In the genomic region with DNA sequence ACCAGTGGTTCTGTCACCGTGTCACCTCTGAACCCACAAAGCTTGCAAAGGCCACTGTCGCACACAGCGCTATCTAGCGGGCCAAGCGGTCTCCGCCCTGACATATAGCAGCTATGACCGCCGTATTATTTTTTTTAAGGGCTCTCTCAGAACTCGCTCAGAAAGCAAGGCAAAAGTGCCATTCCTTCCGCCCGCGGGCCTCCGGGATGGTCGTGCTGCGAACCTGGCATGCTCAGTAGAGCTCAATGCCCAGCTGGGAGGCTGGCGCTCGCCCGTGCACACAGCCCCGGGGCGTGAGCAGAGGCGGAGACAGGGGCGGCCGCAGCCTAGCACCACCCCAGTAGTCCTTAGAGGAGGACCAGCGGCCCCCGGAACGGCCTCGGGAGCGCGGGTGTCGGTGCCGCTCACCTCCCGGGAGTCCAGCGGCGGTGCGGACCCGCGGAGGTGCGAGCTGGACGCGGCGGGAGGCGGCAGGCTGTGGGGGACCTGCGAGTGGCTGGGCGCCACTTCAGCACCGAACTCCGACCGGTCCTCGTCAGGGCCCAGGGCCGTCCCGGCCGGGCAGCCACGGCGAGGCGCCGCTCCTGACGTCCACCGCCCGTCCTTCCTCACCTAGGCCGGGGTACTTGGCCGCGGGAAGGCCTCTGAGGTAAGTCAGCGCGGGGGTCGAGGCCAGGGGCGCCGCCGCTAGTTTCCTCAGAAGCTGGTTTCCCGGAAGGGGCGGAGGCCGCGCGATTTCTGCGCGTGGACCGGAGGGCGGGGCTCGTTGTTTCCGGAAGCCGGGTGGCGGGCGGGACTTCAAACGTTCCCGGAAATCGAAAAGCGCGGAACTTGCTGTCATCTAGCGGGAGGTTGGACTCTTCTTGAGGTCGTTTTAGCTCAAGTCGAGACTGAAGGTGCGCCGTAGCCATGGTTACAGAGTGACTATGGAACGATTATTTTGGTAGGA, we compare ENCODE assay signal across 1 mouse cellular context.
TF ChIP-seq lines count a peak whose summit lies in the region.

Gene Ripk1, plus strand, starts transcription at position 306 of the 949 bp plus-strand sequence.
Gene Serpinb6a, minus strand, starts transcription at position 737 of the 949 bp plus-strand sequence.

TF ChIP-seq in CH12.LX, 34 proteins besides CTCF, POLR2A, EP300 and RAD21 (continued from another document):
- no peak for TF ChIP-seq ETS1 (conservative IDR thresholded peaks at IDR 0.05; ENCODE audit: low read depth, low read length)
- TF ChIP-seq USF1 (IDR thresholded peaks at IDR 0.05; ENCODE audit: low read depth, low read length), result no peak
- peak; percentile 45; the same call in 1 of the 2 replicates for TF ChIP-seq KAT2A (IDR thresholded peaks at IDR 0.05; ENCODE audit: insufficient replicate concordance, low read length)
- TF ChIP-seq IRF4 (IDR thresholded peaks at IDR 0.05; ENCODE audit: low read depth, low read length), result peak; percentile 32; the same call in 1 of the 2 replicates
- TF ChIP-seq TBP (conservative IDR thresholded peaks at IDR 0.05; ENCODE audit: low read depth, low read length), result peak; percentile 60; the same call in 1 of the 2 replicates
- TF ChIP-seq NRF1 (IDR thresholded peaks at IDR 0.05; ENCODE audit: low read depth, low read length), result peak; percentile 64
- TF ChIP-seq ZNF384 (IDR thresholded peaks at IDR 0.05; ENCODE audit: low read depth, low read length), result peak; percentile 24; the same call in 1 of the 2 replicates
- TF ChIP-seq JUN (IDR thresholded peaks at IDR 0.05; ENCODE audit: insufficient read depth, low read depth, low read length), result no peak
- peak; percentile 99 for TF ChIP-seq ELF1 (IDR thresholded peaks at IDR 0.05; ENCODE audit: low read depth, low read length)
- no peak for TF ChIP-seq JUND (conservative IDR thresholded peaks at IDR 0.05; ENCODE audit: low read depth, low read length)
- peak; percentile 82; the same call in 1 of the 2 replicates for TF ChIP-seq E2F4 (IDR thresholded peaks at IDR 0.05; ENCODE audit: insufficient replicate concordance, low read depth, low read length)
- TF ChIP-seq GABPA (IDR thresholded peaks at IDR 0.05; ENCODE audit: insufficient replicate concordance, low read depth, low read length), result no peak
- peak; percentile 88 for TF ChIP-seq BHLHE40 (IDR thresholded peaks at IDR 0.05; ENCODE audit: low read depth, low read length)
- TF ChIP-seq MAX (IDR thresholded peaks at IDR 0.05; ENCODE audit: low read length), result peak; percentile 73; the same call in 1 of the 2 replicates
- TF ChIP-seq MYC (IDR thresholded peaks at IDR 0.05; ENCODE audit: low read depth, low read length), result 0 out of 2 replicates have a peak, but pooled peaks have one; percentile 59
- TF ChIP-seq MAFK (IDR thresholded peaks at IDR 0.05; ENCODE audit: insufficient replicate concordance, low read length), result no peak
- peak; percentile 79; the same call in 1 of the 2 replicates for TF ChIP-seq UBTF (IDR thresholded peaks at IDR 0.05; ENCODE audit: low read depth, low read length)
- TF ChIP-seq POLR2AphosphoS2 (IDR thresholded peaks at IDR 0.05; ENCODE audit: low read depth, low read length), result peak; percentile 74; the same call in 1 of the 2 replicates
- no peak for TF ChIP-seq ZKSCAN1 (IDR thresholded peaks at IDR 0.05; ENCODE audit: borderline replicate concordance, low read depth, low read length)
- no peak for TF ChIP-seq PAX5 (IDR thresholded peaks at IDR 0.05; ENCODE audit: low read length)
- peak; percentile 63; the same call in 1 of the 2 replicates for TF ChIP-seq ZMIZ1 (IDR thresholded peaks at IDR 0.05; ENCODE audit: low read depth, low read length)
- no peak for TF ChIP-seq USF2 (conservative IDR thresholded peaks at IDR 0.05; ENCODE audit: low read depth, low read length)
- no peak for TF ChIP-seq CHD1 (IDR thresholded peaks at IDR 0.05; ENCODE audit: low read depth, low read length)
- TF ChIP-seq NELFE (IDR thresholded peaks at IDR 0.05; ENCODE audit: low read depth, low read length), result peak; percentile 81
- peak; percentile 80 for TF ChIP-seq HCFC1 (IDR thresholded peaks at IDR 0.05; ENCODE audit: low read depth, low read length)
- TF ChIP-seq MEF2A (IDR thresholded peaks at IDR 0.05; ENCODE audit: borderline replicate concordance, low read depth, low read length), result no peak
- no peak for TF ChIP-seq SMC3 (IDR thresholded peaks at IDR 0.05; ENCODE audit: low read depth, low read length)
- peak; percentile 98 for TF ChIP-seq SIN3A (IDR thresholded peaks at IDR 0.05; ENCODE audit: low read length)
- TF ChIP-seq MAZ (IDR thresholded peaks at IDR 0.05; ENCODE audit: low read depth, low read length), result peak; percentile 77
- TF ChIP-seq ZC3H11A (IDR thresholded peaks at IDR 0.05; ENCODE audit: low read depth, low read length), result no peak
- 0 out of 2 replicates have a peak, but pooled peaks have one; percentile 28 for TF ChIP-seq CHD2 (IDR thresholded peaks at IDR 0.05; ENCODE audit: low read length)
